Mouse (Mus musculus): ENCODE results near the gene Lhfpl2.

Lhfpl2 gene

GRCm38 (mm10) chr13:94066626-94067275 is 9.2 kb downstream of the Lhfpl2 start:
- DNase-seq (ENCODE audit: low spot score in 2 of 2): no peak

DNA sequence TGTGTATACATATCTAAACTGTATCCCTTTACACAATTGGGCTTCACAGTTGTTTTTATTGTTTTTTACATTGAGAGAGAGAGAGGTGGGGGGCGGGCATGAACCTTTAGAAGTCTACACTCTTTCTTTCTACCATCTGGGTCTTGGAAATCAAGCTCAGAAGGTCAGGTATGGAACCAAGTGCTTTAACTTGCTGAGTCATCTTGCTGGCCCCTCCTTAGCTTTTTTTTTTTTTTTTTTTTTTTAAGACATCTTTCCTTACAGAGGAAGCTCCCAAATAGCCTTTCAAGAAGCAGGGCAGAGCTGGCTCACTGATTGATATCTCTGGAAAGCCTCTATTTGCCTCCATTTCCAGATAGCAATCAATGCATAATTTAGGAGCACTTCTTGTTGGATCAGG is 10.7 kb downstream of the Lhfpl2 start:
- no peak for DNase-seq (ENCODE audit: low spot score in 2 of 2)

GRCm38 (mm10) chr13:94069421-94070307 is 12.1 kb downstream of the Lhfpl2 start:
- no peak for DNase-seq (ENCODE audit: low spot score in 2 of 2)

DNA sequence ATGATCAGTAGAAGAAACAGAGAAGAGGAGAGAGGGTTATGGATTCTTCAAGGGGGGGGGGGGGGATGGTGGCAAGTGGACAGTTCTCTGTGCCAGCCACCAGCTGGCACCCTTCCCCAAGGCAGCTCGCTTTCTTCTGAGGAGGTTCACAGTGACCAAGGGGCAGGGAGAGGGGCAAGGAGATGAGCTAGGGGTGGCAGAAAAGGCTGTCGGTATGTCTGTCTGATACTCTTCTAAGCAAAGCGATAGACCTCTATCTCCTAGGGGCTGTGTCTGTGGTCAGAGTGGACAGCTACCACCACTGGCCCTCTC is 12.7 kb downstream of the Lhfpl2 start:
- no peak for DNase-seq (ENCODE audit: low spot score in 2 of 2)

DNA sequence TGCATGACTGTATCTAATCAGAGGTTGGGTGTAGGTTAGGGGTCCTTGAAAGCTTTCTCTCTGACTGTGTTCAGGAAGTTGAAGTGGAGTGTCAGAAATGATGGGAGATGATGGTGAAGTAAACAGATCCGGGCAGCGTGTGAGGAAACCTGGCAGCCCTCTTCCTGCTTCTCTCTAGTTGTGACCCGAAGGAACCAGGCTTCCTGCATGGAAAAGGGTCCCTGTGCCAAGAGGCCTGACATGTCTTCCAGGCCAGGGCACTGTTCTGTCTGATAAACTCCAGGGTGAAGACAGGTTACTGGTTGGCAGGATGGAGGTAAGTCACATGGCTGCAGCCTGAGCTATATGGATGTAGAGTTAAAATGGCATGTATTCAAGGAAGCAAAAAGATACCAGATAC is 13.3 kb downstream of the Lhfpl2 start:
- DNase-seq (ENCODE audit: low spot score in 2 of 2): no peak

GRCm38 (mm10) chr13:94073046-94073715 is 15.6 kb downstream of the Lhfpl2 start:
- DNase-seq (ENCODE audit: low spot score in 2 of 2): no peak

DNA sequence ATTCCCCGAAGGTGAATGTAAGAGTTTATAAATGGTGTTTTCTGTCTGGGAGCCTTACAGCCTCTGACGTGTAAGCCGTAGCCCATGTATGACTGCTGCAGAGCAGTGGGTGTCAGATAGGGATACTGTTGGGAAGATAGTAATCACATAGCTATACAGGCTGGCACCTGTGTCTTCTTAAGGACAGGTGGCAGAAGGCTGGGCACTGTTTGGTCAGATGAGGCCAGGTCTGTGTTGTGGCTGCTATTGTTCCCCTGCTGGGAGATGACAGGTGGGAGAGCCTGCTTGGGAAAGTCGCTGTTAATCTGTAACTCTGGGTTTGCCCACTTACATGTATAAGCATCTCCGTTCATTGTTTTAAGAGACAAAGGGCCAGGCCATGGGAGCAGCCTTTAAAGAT is 16.1 kb downstream of the Lhfpl2 start:
- DNase-seq (ENCODE audit: low spot score in 2 of 2): no peak

GRCm38 (mm10) chr13:94075181-94075580 is 17.6 kb downstream of the Lhfpl2 start:
- no peak for DNase-seq (ENCODE audit: low spot score in 2 of 2)

- no peak for DNase-seq (ENCODE audit: low spot score in 2 of 2)
These were observed 19.8 kb downstream of the Lhfpl2 start for GRCm38 (mm10) chr13:94077136-94078018.

- no peak for DNase-seq (ENCODE audit: low spot score in 2 of 2)
These were observed 25.6 kb downstream of the Lhfpl2 start for GRCm38 (mm10) chr13:94083196-94083595.

GRCm38 (mm10) chr13:94084220-94085126 is 26.9 kb downstream of the Lhfpl2 start:
- DNase-seq (ENCODE audit: low spot score in 2 of 2): no peak

- no peak for DNase-seq (ENCODE audit: low spot score in 2 of 2)
These were observed 28.7 kb downstream of the Lhfpl2 start for GRCm38 (mm10) chr13:94086090-94086808.

GRCm38 (mm10) chr13:94087061-94087460 is 29.5 kb downstream of the Lhfpl2 start:
- no peak for DNase-seq (ENCODE audit: low spot score in 2 of 2)

- DNase-seq (ENCODE audit: low spot score in 2 of 2): no peak
These were observed 31.2 kb downstream of the Lhfpl2 start for GRCm38 (mm10) chr13:94088788-94089187.

- DNase-seq (ENCODE audit: low spot score in 2 of 2): no peak
These were observed 31.7 kb downstream of the Lhfpl2 start for GRCm38 (mm10) chr13:94089286-94089685.

DNA sequence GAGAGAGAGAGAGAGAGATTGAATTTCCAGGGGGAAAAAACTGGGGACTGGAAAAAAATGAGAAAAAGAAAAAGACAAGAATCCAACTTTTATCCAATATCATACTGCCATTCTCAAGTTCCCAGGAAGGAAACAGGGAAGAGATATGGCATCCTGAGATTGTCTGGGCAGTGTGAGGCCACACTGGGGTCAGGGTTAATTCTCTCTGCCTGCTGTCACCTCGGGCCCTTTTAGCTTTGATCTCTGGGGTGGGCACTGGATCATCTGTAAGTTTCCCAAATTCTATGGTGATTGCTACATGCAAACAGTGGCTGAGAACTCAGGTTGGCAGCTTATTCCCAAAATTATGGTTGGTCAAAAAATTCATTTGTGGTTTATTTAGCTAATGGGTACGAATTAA is 33.8 kb downstream of the Lhfpl2 start:
- no peak for DNase-seq (ENCODE audit: low spot score in 2 of 2)

DNA sequence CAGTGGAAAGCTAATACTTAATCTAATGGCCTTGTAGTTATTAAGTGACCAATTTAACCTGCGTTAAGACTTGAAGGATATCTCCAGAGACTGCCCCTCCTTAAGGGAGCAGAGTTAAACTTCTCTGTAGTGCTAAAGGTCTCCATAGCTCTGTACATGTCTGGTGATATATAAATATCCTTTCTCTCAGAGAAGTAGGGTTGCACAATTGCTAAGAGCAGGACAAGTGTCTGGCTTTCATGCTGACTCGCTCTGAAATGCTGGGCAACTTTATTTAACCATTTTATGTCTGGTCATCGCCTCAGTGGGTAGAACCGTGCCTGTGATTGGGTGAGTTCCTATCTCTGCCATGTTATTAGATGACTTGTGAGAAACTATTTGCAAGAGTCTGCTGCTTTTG is 36.6 kb downstream of the Lhfpl2 start:
- DNase-seq (ENCODE audit: low spot score in 2 of 2): no peak

GRCm38 (mm10) chr13:94094625-94095024 is 37.0 kb downstream of the Lhfpl2 start:
- DNase-seq (ENCODE audit: low spot score in 2 of 2): no peak

DNA sequence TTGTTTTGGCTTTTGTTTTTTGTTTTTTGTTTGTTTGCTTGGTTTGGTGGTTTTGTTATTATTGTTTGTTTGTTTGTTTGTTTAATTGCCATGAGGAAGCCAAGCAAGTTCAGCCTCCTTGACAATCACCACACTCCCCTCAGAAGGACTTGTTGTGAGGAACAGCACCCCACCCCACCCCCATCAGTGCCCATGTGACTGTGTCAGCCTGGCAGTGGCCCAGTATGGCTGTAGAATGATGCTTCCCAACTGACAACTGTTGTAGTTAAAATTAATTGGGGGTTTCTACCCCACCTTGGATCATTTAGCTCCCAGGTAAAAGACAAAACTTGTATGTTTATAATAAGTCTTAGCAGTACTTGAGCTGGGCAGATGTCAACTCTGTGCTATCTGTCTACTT is 37.6 kb downstream of the Lhfpl2 start:
- no peak for DNase-seq (ENCODE audit: low spot score in 2 of 2)

DNA sequence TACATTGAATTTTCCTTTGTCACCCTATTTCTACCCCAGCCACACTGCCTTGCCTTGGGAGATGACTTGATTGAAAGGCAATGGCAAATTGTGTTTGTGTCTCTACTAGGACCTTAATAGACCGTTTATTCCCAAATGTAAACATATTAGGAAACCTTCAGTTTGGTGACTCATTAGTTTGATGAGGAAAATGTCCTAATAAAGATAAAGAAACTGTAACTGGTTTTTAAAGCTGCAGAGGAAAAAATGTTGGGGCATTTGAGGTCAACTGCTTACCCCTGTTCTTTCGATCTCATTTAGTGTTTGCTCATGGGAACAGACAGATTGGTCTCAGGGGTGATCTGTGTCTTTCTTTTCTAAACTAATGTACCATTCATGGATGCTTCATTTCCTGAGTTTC is 40.1 kb downstream of the Lhfpl2 start:
- DNase-seq (ENCODE audit: low spot score in 2 of 2): no peak

Data from spleen, postnatal 10 days (tissue).